Mouse (Mus musculus): ENCODE measurements around the gene Gpx5. TPM values are rescaled to one million over a fixed set of nuclear protein-coding genes. Genes with fewer than 3 reads are reported as not detected.
"Not testable (repeated sequence)": the region's sequence is repeated elsewhere in the genome, so short reads cannot be mapped to it uniquely, and the experiment has no call there.

Gene Gpx5
- polyA plus RNA-seq, 1 experiment from 2014 or later: not detected

DNA sequence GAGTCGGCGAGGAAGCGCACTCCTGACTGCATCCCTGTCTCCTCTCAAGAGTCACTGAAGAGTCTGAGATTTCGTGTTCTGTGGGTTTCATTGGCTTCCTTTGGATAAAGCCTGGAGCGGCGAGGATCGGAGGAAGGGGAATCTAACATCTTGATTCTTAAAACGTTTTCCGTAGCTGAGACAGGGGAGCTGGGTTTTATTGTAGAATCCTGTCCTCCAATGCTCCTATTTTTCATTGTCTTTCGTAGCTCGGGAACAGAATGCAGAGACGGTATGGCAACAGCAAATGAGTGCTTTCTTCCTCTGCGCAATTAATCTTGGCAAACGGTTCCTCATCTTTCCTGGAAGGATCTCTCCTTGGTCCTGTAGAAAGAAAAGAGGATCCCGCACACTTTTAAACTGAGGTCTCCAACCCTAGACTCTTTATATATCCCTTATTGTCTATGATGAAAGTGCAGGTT lies 33.3 kb downstream of the Gpx5 start:
- Histone ChIP-seq H3K9ac (ENCODE audit: low read depth, low read length) (peak overlapping the region; percentile 66), H3K9me3 (ENCODE audit: control insufficient read depth, low read length) (no peaks in the 10 kb centered on the region), H3K4me1 (ENCODE audit: control insufficient read depth, insufficient read depth, low read depth, low read length) (peaks cover 6% of the 10 kb centered on the region), H3K4me3 (ENCODE audit: low read length) (peak overlapping the region; percentile 63), H3K4me2 (ENCODE audit: low read length) (peak overlapping the region; percentile 77), H3K27me3 (replicated peaks; ENCODE audit: control insufficient read depth, insufficient read depth, low read length) (peaks cover 10% of the 10 kb centered on the region), H3K36me3 (ENCODE audit: control insufficient read depth, insufficient read depth, low read length) (no peaks in the 10 kb centered on the region), H3K27ac (ENCODE audit: low read depth, low read length) (peak overlapping the region; percentile 42; the same call in 1 of the 2 replicates)
- 0% methylated on average over 15 of the region's 15 CpGs for WGBS
- peak; percentile 51 for ATAC-seq

DNA sequence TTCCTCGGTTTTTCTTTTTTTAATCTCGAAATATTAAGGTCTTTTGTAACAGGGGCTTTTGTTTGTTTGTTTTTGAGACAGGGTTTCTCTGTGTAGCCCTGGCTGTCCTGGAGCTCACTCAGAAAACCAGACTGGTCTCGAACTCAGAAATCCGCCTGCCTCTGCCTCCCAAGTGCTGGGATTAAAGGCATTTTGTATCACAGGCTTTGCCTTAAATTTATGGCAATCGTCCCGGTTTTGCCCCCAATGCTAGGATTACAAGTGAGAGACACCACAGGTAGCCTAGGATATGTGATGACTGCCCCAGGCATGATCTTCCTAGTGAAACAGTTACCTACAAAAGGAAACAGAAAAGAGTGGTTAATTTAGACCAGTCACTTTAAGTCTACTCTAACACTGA lies 34.0 kb downstream of the Gpx5 start:
- H3K27me3 ChIP-seq (replicated peaks; ENCODE audit: control insufficient read depth, insufficient read depth, low read length): peaks cover 10% of the 10 kb centered on the region
- H3K9ac ChIP-seq (ENCODE audit: low read depth, low read length): peak overlapping the region; percentile 66
- H3K36me3 ChIP-seq (ENCODE audit: control insufficient read depth, insufficient read depth, low read length): no peaks in the 10 kb centered on the region
- no peaks in the 10 kb centered on the region for H3K9me3 ChIP-seq (ENCODE audit: control insufficient read depth, low read length)
- peak overlapping the region; percentile 42; the same call in 1 of the 2 replicates for H3K27ac ChIP-seq (ENCODE audit: low read depth, low read length)
- 13% methylated on average over 6 of the region's 6 CpGs for WGBS
- peak overlapping the region; percentile 77 for H3K4me2 ChIP-seq (ENCODE audit: low read length)
- H3K4me1 ChIP-seq (ENCODE audit: control insufficient read depth, insufficient read depth, low read depth, low read length): peaks cover 6% of the 10 kb centered on the region
- ATAC-seq: no peak
- H3K4me3 ChIP-seq (ENCODE audit: low read length): peak overlapping the region; percentile 63

DNA sequence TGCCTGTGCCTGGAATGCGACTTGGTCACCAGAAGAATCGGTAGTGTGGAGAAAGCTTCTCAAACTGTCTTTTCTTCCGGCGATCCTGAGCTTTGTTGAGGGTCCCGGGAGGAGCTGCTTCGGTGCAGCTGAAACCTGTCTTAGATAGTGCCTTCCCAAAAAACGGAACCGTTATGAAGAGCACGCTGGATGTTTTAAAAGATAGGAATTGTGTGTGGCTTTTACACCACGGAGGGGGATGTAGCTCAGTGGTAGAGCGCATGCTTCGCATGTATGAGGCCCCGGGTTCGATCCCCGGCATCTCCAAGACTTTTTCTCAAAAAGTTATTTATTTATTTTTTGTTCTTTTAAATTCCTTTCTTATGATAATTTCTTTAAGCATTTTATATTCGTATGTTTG lies 38.5 kb downstream of the Gpx5 start:
- peak overlapping the region; percentile 68 for H3K4me2 ChIP-seq (ENCODE audit: low read length)
- H3K27me3 ChIP-seq (replicated peaks; ENCODE audit: control insufficient read depth, insufficient read depth, low read length): no peaks in the 10 kb centered on the region; the same call in 1 of the 2 replicates
- peak; percentile 95 for ATAC-seq
- H3K27ac ChIP-seq (ENCODE audit: low read depth, low read length): peak overlapping the region; percentile 25; the same call in 1 of the 2 replicates
- peaks cover 3% of the 10 kb centered on the region; the same call in 1 of the 2 replicates for H3K4me1 ChIP-seq (ENCODE audit: control insufficient read depth, insufficient read depth, low read depth, low read length)
- WGBS: 3% methylated on average over 16 of the region's 16 CpGs
- peak overlapping the region; percentile 63 for H3K4me3 ChIP-seq (ENCODE audit: low read length)
- no peaks in the 10 kb centered on the region for H3K9me3 ChIP-seq (ENCODE audit: control insufficient read depth, low read length)
- no peaks in the 10 kb centered on the region for H3K36me3 ChIP-seq (ENCODE audit: control insufficient read depth, insufficient read depth, low read length)
- peak overlapping the region; percentile 62 for H3K9ac ChIP-seq (ENCODE audit: low read depth, low read length)

DNA sequence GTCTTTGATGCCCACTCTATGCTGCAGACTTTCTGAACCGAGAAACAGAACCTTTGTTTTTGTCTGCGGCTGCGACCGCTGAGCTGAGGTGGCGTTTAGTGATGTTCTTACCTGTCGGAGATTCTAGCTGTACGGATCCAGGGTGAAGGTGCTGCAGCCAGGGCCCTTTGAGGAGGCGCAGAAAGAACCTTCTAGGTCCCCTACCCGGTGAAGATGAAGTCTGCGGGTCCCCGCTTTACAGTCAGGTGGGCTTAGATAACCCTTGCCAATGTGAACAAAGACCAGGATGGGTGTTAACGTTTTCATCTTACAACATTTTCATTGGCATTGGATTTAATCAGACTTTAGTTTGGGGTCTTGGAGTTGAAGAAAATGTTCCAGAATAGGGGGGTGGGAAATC lies 39.0 kb downstream of the Gpx5 start:
- H3K4me2 ChIP-seq (ENCODE audit: low read length): peak overlapping the region; percentile 68
- peaks cover 3% of the 10 kb centered on the region; the same call in 1 of the 2 replicates for H3K4me1 ChIP-seq (ENCODE audit: control insufficient read depth, insufficient read depth, low read depth, low read length)
- ATAC-seq: peak; percentile 78
- H3K36me3 ChIP-seq (ENCODE audit: control insufficient read depth, insufficient read depth, low read length): no peaks in the 10 kb centered on the region
- WGBS: under 1% methylated on average over 12 of the region's 12 CpGs
- peak overlapping the region; percentile 63 for H3K4me3 ChIP-seq (ENCODE audit: low read length)
- no peaks in the 10 kb centered on the region for H3K9me3 ChIP-seq (ENCODE audit: control insufficient read depth, low read length)
- H3K27me3 ChIP-seq (replicated peaks; ENCODE audit: control insufficient read depth, insufficient read depth, low read length): no peaks in the 10 kb centered on the region; the same call in 1 of the 2 replicates
- H3K27ac ChIP-seq (ENCODE audit: low read depth, low read length): peak overlapping the region; percentile 39; the same call in 1 of the 2 replicates
- H3K9ac ChIP-seq (ENCODE audit: low read depth, low read length): peak overlapping the region; percentile 62

DNA sequence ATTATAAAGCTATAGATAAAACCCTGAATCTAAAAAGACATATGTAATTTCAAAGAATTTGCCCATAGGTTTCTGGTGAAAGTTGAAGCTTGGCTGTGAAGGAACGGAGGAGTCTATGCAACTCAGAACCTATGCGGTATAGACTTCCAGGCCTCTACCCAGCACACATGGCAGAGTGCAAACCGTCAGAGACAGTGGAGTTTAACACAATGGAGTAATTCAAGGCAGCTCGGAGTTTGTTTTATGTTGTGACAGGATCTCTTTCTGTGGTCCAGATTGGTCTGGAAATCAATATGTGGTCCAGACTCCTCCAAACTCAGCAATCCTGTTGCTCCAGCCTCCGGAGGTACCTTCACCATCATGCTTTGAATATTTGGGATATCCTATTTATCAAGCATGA lies 39.5 kb downstream of the Gpx5 start:
- Histone ChIP-seq H3K27ac (ENCODE audit: low read depth, low read length) (no peak overlapping the region), H3K4me3 (ENCODE audit: low read length) (peak overlapping the region; percentile 63), H3K27me3 (replicated peaks; ENCODE audit: control insufficient read depth, insufficient read depth, low read length) (no peaks in the 10 kb centered on the region; the same call in 1 of the 2 replicates), H3K9me3 (ENCODE audit: control insufficient read depth, low read length) (no peaks in the 10 kb centered on the region), H3K4me1 (ENCODE audit: control insufficient read depth, insufficient read depth, low read depth, low read length) (peaks cover 3% of the 10 kb centered on the region; the same call in 1 of the 2 replicates), H3K36me3 (ENCODE audit: control insufficient read depth, insufficient read depth, low read length) (no peaks in the 10 kb centered on the region), H3K9ac (ENCODE audit: low read depth, low read length) (peak overlapping the region; percentile 62), H3K4me2 (ENCODE audit: low read length) (peak overlapping the region; percentile 68)
- 20% methylated on average over 5 of the region's 5 CpGs for WGBS
- 0 out of 2 replicates have a peak, but pooled peaks have one; percentile 18 for ATAC-seq

DNA sequence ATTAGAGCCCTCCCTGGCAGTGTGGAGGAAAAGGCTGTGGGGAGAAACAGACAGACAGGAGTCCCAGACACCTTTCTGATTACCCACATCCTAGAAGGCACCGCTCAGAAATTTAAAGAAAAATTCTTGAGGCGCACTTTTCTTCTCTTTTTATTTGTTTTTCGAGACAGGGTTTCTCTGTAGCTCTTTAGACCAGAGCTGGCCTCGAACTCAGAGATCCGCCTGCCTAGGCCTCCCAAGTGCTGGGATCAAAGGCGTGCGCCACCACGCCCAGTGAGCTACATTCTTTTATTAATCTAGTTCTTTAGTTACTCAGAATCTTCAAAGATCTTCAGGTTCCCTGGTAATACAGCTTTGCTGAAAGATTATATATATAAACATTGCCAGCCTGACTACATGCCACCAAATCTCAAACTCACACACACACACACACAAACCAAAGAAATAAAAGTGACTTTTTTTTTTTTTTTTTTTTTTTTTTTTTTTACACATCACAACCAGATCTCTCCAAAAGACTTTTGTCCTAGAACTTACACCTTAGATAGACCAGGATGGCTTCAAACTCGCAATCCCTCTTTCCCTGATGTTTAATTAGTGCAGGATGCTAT lies 42.4 kb downstream of the Gpx5 start:
- H3K4me3 ChIP-seq (ENCODE audit: low read length): no peak overlapping the region
- peaks cover 3% of the 10 kb centered on the region; the same call in 1 of the 2 replicates for H3K4me1 ChIP-seq (ENCODE audit: control insufficient read depth, insufficient read depth, low read depth, low read length)
- H3K27ac ChIP-seq (ENCODE audit: low read depth, low read length): no peak overlapping the region
- ATAC-seq: no peak
- H3K9me3 ChIP-seq (ENCODE audit: control insufficient read depth, low read length): no peaks in the 10 kb centered on the region
- no peaks in the 10 kb centered on the region; the same call in 1 of the 2 replicates for H3K27me3 ChIP-seq (replicated peaks; ENCODE audit: control insufficient read depth, insufficient read depth, low read length)
- no peak overlapping the region for H3K4me2 ChIP-seq (ENCODE audit: low read length)
- WGBS: 46% methylated on average over 9 of the region's 9 CpGs
- no peak overlapping the region for H3K9ac ChIP-seq (ENCODE audit: low read depth, low read length)
- H3K36me3 ChIP-seq (ENCODE audit: control insufficient read depth, insufficient read depth, low read length): no peaks in the 10 kb centered on the region

DNA sequence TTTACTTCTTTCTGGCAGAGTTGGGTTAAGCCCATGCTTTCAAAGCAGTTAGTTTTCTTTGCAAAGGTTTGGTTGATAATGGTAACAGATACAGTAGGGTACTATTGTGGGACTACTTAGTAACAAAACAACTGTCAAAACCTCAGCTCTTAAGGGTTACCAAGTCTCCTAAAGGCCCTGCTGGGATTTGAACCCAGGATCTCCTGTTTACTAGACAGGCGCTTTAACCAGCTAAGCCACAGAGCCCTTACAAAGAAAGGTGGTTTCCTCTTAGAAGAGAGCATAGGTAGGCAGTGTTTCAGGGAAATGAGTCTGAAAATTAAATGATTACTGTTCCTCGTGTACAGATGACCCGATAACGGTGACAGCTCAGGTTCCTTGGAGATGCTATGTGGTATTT lies 43.5 kb downstream of the Gpx5 start:
- WGBS: 23% methylated on average over 4 of the region's 4 CpGs
- H3K36me3 ChIP-seq (ENCODE audit: control insufficient read depth, insufficient read depth, low read length): no peaks in the 10 kb centered on the region
- H3K4me3 ChIP-seq (ENCODE audit: low read length): no peak overlapping the region
- H3K4me2 ChIP-seq (ENCODE audit: low read length): no peak overlapping the region
- no peaks in the 10 kb centered on the region for H3K9me3 ChIP-seq (ENCODE audit: control insufficient read depth, low read length)
- H3K4me1 ChIP-seq (ENCODE audit: control insufficient read depth, insufficient read depth, low read depth, low read length): peaks cover 3% of the 10 kb centered on the region; the same call in 1 of the 2 replicates
- ATAC-seq: no peak
- no peak overlapping the region for H3K9ac ChIP-seq (ENCODE audit: low read depth, low read length)
- H3K27me3 ChIP-seq (replicated peaks; ENCODE audit: control insufficient read depth, insufficient read depth, low read length): no peaks in the 10 kb centered on the region; the same call in 1 of the 2 replicates
- no peak overlapping the region for H3K27ac ChIP-seq (ENCODE audit: low read depth, low read length)

DNA sequence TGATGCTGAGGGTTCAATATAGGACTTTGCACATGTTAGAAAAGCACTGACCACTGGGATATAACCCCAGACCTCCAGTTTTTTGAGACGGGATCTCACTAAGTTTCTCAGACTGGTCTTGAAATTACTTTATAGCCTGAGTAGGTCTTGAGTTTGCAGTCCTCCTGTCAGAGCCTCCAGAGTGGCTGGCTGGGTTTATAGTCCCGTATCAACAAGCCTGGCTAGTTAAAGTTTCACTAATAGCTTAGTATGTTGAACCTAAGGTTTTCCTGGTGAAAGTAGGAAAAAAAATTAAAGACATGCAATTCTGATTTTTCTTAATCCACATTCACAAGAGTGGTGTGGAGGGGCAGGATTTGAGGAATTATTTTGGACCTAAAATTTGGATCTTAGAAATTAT lies 46.3 kb downstream of the Gpx5 start:
- no peak overlapping the region for H3K4me3 ChIP-seq (ENCODE audit: low read length)
- 0 out of 2 replicates have a peak, but pooled peaks cover 2% of the 10 kb centered on the region for H3K4me1 ChIP-seq (ENCODE audit: control insufficient read depth, insufficient read depth, low read depth, low read length)
- no peaks in the 10 kb centered on the region for H3K9me3 ChIP-seq (ENCODE audit: control insufficient read depth, low read length)
- H3K9ac ChIP-seq (ENCODE audit: low read depth, low read length): no peak overlapping the region
- H3K27me3 ChIP-seq (replicated peaks; ENCODE audit: control insufficient read depth, insufficient read depth, low read length): peaks cover 8% of the 10 kb centered on the region; the same call in 1 of the 2 replicates
- no peak overlapping the region for H3K4me2 ChIP-seq (ENCODE audit: low read length)
- H3K27ac ChIP-seq (ENCODE audit: low read depth, low read length): no peak overlapping the region
- H3K36me3 ChIP-seq (ENCODE audit: control insufficient read depth, insufficient read depth, low read length): no peaks in the 10 kb centered on the region
- WGBS: 76% methylated on average over 2 of the region's 2 CpGs
- ATAC-seq: no peak

DNA sequence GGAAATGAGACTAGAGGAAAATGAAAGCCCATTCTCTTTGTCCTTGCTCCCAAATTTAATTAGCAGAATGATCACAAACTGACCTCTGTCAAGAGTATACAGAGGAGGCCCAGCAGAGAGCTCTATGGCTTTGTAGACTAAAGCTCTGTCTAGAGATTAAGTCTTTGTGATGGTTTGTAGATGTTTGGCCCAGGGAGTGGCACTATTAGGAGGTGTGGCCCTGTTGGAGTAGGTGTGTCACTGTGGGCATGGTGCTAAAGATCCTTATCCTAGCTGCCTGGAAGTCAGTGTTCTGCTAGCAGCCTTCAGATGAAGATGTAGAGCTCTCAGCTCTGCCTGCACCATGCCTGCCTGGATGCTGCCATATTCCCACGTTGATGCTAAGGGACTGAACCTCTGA lies 47.6 kb downstream of the Gpx5 start:
- H3K4me3 ChIP-seq (ENCODE audit: low read length); ATAC-seq; H3K4me1 ChIP-seq (ENCODE audit: control insufficient read depth, insufficient read depth, low read depth, low read length); H3K27ac ChIP-seq (ENCODE audit: low read depth, low read length); H3K4me2 ChIP-seq (ENCODE audit: low read length); H3K9me3 ChIP-seq (ENCODE audit: control insufficient read depth, low read length); H3K36me3 ChIP-seq (ENCODE audit: control insufficient read depth, insufficient read depth, low read length); H3K27me3 ChIP-seq (replicated peaks; ENCODE audit: control insufficient read depth, insufficient read depth, low read length); H3K9ac ChIP-seq (ENCODE audit: low read depth, low read length): not testable (repeated sequence)
- WGBS: 25% methylated on average over 1 of the region's 1 CpGs
